Mouse (Mus musculus): ENCODE measurements at regions not wholly inside any gene's neighbourhood (a gene's known extent, or its start where the extent isn't known, plus 50 kb on each side); places are given as distances from the start of the nearest gene placed in this dataset.

GRCm38 (mm10) chr14:73449901-73450495 lies 59.8 kb upstream of the Med4 start:
- TF ChIP-seq POLR2A (IDR thresholded peaks at IDR 0.05; ENCODE audit: insufficient read depth, low read length): no peak
- TF ChIP-seq CTCF (IDR thresholded peaks at IDR 0.05; ENCODE audit: low read depth, low read length): no peak

Measured in ES-Bruce4 (cell line).